Mouse (Mus musculus) embryo, embryonic 10.5 days (tissue): ENCODE results near the gene Slc10a7.
A peak's percentile ranks its signal among the peaks of the same experiment; 100 is the strongest.

Source experiments
- DNase-seq: peaks from one replicate; pipeline ENCODE4 v3.0.0-alpha.2; 2015; ENCODE audit warnings: low spot score

Slc10a7 gene

GRCm38 (mm10) chr8:78624738-78625442 lies 115.7 kb downstream of the Slc10a7 start:
- DNase-seq = peak; percentile 74

- no peak for DNase-seq
Observed at GRCm38 (mm10) chr8:78626632-78627031, 117.5 kb downstream of the Slc10a7 start.

- DNase-seq = no peak
Observed at GRCm38 (mm10) chr8:78627793-78628192, 118.6 kb downstream of the Slc10a7 start.

- peak; percentile 37 for DNase-seq
Observed at GRCm38 (mm10) chr8:78630414-78631164, 121.4 kb downstream of the Slc10a7 start.

- peak; percentile 32 for DNase-seq
Observed at GRCm38 (mm10) chr8:78633012-78633411, 123.9 kb downstream of the Slc10a7 start.

GRCm38 (mm10) chr8:78634018-78634417 lies 124.9 kb downstream of the Slc10a7 start:
- no peak for DNase-seq

DNA sequence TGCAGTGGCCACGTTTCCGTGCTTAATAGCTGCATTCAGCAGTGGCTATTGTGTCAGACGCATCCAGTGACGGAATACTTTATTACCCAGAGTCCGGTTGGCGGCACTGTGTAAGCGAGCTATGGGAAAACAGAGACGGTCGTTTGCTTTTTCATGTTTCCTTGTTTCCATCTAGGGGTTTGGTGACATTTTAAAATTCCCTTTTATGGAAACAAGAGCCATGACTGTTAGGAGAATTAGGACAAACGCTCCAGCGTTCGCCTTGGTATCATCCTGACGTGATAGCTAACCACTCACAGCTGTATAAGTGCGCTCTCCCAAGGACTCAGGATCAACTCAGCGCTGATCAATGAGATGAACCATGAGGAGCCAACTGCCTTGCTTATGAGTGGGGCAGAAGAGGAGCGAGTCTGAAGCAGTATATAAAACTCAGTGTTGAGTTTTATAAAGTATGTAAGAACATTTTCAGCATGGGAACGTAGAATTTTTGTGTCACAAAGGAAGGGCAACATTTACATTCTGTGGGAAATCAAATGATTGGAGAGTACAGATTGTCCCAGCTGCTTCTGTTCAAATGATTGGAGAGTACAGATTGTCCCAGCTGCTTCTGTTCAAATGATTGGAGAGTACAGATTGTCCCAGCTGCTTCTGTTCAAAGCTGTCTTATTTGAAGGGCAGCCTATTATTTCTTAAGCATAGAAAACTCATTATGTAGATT lies 125.5 kb downstream of the Slc10a7 start:
- DNase-seq = peak; percentile 47

DNA sequence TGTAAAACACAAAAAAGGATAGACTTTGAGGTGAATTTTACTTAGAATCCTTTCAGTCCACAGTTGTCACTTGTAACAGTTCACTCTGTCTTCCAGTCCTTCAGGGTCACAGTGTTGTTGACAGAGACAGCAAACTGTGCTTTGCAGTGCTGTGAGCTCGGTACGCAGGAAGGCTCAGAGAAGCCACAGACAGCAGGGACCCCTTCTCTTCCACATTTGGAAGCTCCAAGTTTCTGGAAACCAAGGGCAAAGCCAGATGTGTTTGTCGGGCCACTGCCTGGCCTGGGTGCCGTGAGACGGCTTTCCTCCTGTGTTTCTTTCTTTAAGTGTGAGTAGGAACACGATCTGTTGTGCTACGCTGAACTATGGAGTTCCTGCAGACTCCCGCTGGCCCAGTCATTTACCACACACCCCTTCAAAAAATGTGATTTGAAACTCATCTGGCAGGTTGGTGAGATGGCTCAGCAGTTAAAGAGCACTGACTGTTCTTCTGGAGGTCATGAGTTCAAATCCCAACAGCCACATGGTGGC lies 126.2 kb downstream of the Slc10a7 start:
- DNase-seq = peak; percentile 22

GRCm38 (mm10) chr8:78641919-78642318 lies 132.8 kb downstream of the Slc10a7 start:
- no peak for DNase-seq

DNA sequence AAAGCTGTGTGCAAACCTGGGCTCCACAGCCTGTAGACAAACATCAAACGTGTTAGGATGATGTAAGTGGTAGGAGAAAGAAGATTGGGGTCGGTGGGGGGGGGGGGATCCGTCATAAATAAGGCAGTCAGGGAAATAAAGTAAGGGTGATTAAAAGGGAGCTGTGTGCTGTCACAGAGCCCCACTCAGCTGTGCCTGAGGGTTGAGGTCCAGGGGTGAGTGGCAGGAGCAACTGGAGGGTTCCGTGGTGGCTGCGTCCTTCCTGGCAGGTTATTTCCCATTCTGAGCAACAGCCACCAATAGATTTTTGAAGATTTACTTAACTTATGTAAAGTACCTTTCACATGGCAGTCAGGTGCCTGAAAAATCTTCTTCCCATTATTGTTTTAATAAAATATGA lies 133.2 kb downstream of the Slc10a7 start:
- DNase-seq = no peak

GRCm38 (mm10) chr8:78647000-78647656 lies 138.0 kb downstream of the Slc10a7 start:
- DNase-seq = no peak

DNA sequence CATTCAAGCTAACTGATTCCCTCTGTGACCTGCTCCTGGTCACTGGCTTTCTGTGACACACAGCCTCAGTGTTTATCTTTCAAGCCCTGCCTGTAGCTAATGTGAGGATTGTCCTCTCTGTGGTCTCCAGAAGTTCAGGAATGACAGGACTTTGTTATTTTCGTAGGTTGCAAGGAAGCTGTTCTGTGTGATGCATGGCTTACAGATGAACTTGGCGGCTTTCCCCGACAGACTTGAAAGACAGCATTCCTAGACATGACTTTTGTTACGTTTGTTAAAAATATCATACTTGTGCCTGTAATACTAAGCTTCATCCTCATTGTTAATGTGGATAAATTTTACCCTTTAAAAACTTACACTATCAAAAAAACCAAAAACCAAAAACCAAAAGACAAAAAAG lies 138.7 kb downstream of the Slc10a7 start:
- DNase-seq = no peak

- DNase-seq = peak; percentile 68
Observed at GRCm38 (mm10) chr8:78648918-78649317, 139.8 kb downstream of the Slc10a7 start.

- no peak for DNase-seq
Observed at GRCm38 (mm10) chr8:78651670-78652069, 142.5 kb downstream of the Slc10a7 start.

DNA sequence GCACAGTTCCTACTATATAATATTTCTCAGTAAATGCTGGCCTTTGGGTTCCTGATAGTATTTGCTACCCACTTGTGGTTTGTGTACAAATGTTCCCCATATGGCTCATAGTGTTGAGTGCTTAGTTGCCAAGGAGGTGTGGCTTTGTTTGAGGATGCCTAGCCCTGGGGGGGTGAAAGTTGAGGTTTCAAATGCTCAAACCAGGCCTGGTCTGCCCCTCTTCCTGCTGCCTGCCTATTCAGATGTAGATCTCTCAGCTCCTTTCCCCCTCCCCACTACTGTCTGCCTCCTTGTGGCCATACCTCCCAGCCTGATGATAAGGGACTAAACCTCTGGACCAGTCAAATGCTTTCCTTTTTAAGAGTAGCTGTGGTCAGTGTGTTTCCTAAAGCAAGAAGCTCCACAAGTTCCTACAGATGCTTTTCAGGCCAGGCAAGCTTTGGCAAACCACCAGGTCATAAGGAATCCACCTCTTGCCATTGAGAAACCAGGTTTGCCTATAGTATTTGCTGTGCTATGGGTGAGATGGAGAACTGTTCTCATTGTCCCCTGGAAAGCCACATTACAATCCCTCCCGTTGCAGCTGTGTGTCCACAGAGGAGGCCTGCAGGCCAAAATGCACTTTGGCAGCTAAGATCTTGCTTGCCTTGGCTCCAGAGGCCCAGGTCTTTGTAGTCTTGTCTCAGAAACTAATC lies 146.4 kb downstream of the Slc10a7 start:
- DNase-seq = no peak

- DNase-seq = no peak
Observed at GRCm38 (mm10) chr8:78656700-78657370, 147.7 kb downstream of the Slc10a7 start.

GRCm38 (mm10) chr8:78658172-78658571 lies 149.0 kb downstream of the Slc10a7 start:
- DNase-seq = no peak

DNA sequence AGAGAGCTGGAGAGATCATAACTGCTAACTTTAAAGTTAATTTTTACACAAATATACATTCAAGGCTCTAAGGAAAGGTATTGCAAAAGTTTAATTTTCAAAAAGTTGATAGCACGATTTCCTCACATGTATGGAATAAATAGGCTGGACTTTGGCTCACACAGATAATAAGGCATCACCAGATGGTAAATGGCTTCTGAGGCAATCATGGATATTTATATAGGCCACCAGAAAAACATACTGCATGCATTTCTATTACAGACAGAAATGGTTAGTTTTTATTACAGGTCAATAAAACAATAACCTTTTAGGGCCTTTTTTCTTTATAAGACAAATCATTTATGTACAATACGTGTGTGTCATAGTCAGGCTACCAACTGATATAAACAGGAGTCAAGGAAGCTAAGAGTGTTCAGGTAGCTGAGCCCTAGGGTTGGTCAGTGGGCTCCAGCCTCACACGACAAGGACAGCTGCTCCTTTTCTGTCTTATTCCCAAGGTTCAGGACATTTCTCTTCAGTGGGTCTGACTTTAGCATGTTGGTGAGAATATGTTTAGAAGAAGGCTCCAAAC lies 150.6 kb downstream of the Slc10a7 start:
- no peak for DNase-seq

GRCm38 (mm10) chr8:78664306-78664940 lies 155.3 kb downstream of the Slc10a7 start:
- DNase-seq = no peak

GRCm38 (mm10) chr8:78667399-78667798 lies 158.3 kb downstream of the Slc10a7 start:
- no peak for DNase-seq
